Mouse (Mus musculus): Measurements from ENCODE around the gene Sugp1.
"Not testable (repeated sequence)": the region's sequence is repeated elsewhere in the genome, so short reads cannot be mapped to it uniquely, and the experiment has no call there.

Sugp1 gene

GRCm38 (mm10) chr8:70042583-70043455 lies at the start of gene Sugp1, which contains the start of gene Mau2:
TSS of gene Sugp1 (plus strand) at chr8:70042813.
TSS of gene Mau2 (minus strand) at chr8:70042734.
- DNase-seq (ENCODE audit: low spot score) = peak; percentile 98

DNA sequence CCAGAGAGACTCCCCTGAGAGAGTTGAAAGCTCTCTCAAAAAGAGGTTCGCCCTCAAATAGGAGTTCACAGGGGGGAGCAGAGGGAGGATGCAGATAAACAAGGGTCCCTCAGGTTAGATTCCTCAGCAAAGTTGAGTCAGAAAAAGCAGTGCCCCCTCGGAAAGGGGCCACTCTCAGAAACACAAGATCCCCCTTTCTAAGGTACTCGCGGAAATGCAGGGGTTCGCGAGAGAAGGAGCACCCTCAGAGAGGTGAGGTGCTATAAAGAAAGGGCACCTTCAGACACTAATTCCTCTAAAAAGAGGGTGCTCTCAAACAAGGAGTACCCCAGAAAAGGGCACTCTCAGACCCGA lies 47.2 kb upstream of the Sugp1 start:
- DNase-seq (ENCODE audit: low spot score) = peak; percentile 14

GRCm38 (mm10) chr8:69995776-69996588 lies 46.6 kb upstream of the Sugp1 start, which contains the start of gene Gatad2a:
TSS of gene Gatad2a (minus strand) at chr8:69996384.
- peak; percentile 100 for DNase-seq (ENCODE audit: low spot score)

- no peak for DNase-seq (ENCODE audit: low spot score)
Observed at GRCm38 (mm10) chr8:69996589-69997285, 45.9 kb upstream of the Sugp1 start.

GRCm38 (mm10) chr8:69998706-69999105 lies 43.9 kb upstream of the Sugp1 start:
- no peak for DNase-seq (ENCODE audit: low spot score)

GRCm38 (mm10) chr8:69999236-69999635 lies 43.4 kb upstream of the Sugp1 start:
- DNase-seq (ENCODE audit: low spot score) = no peak

DNA sequence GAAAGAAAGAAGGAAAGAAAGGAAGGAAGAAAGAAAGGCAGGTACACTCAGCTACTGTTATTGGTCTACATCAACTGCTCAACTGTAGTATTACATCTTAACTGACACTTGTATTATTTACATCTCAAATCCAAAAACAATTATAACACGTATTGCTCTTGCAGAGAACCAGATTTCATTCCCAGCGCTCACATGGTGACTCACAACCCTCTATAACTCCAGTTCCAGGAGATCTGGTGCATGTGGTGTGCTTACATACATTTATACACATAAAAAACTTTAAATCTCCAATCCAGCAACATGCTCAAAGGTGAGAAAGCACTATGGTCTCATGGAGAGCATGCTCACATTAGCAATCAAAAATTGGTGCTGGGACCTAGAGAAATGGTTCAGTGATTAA lies 42.4 kb upstream of the Sugp1 start:
- DNase-seq (ENCODE audit: low spot score) = no peak

- peak; percentile 56 for DNase-seq (ENCODE audit: low spot score)
Observed at GRCm38 (mm10) chr8:70001176-70001891, 41.3 kb upstream of the Sugp1 start.

DNA sequence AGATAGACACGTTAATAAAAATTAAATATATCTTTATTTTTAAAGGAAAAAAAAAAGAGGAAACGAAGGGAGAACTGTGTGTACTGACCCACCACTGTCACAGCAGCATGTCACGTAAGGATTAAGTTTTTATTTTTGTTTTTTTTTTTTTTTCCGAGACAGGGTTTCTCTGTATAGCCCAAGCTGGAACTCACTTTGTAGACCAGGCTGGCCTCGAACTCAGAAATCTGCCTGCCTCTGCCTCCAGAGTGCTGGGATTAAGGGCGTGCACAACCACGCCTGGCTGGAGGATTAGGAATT lies 40.8 kb upstream of the Sugp1 start:
- DNase-seq (ENCODE audit: low spot score) = not testable (repeated sequence)

GRCm38 (mm10) chr8:70003204-70003657 lies 39.4 kb upstream of the Sugp1 start:
- DNase-seq (ENCODE audit: low spot score) = no peak

GRCm38 (mm10) chr8:70004345-70004744 lies 38.3 kb upstream of the Sugp1 start:
- no peak for DNase-seq (ENCODE audit: low spot score)

GRCm38 (mm10) chr8:70005178-70005577 lies 37.4 kb upstream of the Sugp1 start:
- DNase-seq (ENCODE audit: low spot score) = no peak

GRCm38 (mm10) chr8:70010796-70011195 lies 31.8 kb upstream of the Sugp1 start:
- DNase-seq (ENCODE audit: low spot score) = not testable (repeated sequence)

- DNase-seq (ENCODE audit: low spot score) = no peak
Observed at GRCm38 (mm10) chr8:70012350-70012749, 30.3 kb upstream of the Sugp1 start.

- no peak for DNase-seq (ENCODE audit: low spot score)
Observed at GRCm38 (mm10) chr8:70012763-70013162, 29.9 kb upstream of the Sugp1 start.

DNA sequence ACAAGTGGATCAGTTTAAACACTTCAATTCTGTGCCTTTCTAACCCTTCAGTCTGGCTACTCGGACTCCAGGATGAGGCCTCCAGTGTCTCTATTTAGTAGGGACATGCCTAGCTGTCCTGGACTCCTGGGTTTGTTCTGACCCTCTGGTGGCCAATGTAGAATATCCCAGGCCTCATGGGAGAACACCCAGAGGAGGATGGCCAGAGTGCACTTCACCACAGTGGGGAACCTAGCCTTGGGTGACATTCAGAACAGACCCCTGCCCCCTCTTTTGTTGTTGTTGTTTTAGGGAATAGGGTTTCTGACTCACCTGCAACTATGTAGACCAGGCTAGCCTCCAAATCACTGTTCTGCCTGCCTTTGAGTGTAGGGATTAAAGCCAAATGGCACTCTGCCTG lies 27.6 kb upstream of the Sugp1 start:
- no peak for DNase-seq (ENCODE audit: low spot score)

- no peak for DNase-seq (ENCODE audit: low spot score)
Observed at GRCm38 (mm10) chr8:70023596-70023995, 19.0 kb upstream of the Sugp1 start.

- DNase-seq (ENCODE audit: low spot score) = no peak
Observed at GRCm38 (mm10) chr8:70026151-70026550, 16.5 kb upstream of the Sugp1 start.

DNA sequence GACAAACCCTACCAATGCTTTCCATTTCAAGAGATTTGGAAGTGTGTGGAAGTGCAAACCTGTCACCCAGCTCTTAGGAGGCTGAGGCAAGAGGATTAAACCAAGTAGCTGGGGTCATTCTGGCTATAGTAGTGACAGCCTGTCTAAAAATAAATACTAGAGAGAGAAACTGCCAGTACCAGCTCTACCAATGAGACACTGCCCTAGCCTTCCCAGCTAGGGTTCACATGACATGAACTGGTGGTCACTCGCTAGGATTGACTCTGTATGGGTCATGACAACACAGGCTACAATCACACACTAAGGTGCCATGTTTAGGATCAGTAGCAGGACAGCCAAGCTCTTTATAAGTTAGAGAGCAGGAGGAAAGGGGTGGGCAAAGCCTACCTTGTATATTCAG lies 12.4 kb upstream of the Sugp1 start:
- no peak for DNase-seq (ENCODE audit: low spot score)

DNA sequence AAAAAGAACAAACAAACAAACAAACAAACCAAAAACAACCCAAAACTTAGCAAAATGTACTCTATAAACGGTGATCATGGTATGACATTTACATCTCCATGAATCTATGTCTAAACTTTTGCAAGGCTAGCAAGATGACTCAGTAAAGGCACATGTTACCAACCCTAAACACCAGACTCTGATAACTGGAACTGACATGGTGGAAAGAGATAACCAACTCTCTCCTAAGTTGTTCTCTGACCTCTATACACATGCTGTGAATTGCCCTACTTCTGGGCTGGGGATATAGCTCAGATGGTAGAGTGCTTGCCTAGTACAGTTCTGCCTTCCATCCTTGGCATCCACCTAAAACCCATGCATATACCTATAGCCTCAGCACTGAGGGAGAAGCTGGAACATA lies 4.6 kb upstream of the Sugp1 start:
- no peak for DNase-seq (ENCODE audit: low spot score)

GRCm38 (mm10) chr8:70041885-70042546 lies 597 bp upstream of the Sugp1 start:
- peak; percentile 43 for DNase-seq (ENCODE audit: low spot score)

All from spleen, adult 12 weeks (tissue).